Mouse (Mus musculus) left cerebral cortex, adult 2 months (tissue): ENCODE results near the gene Zfp568. TPM values are rescaled to one million over a fixed set of nuclear protein-coding genes. Genes with fewer than 3 reads are reported as not detected.

ENCODE experiments used
- DNase-seq, 2 experiments: peaks; one replicate each; pipeline ENCODE4 v3.0.0; 2021 to 2022; ENCODE audit warnings: low spot score in 2 of 2, mixed read lengths in 1 of 2; ENCODE audit errors: extremely low spot score in 1 of 2
- H3K27ac ChIP-seq: fragments of 200-600 bp; 2 replicates; pipeline ENCODE4 v1.8.1; 2022
- H3K4me3 ChIP-seq: fragments of 200-600 bp; 2 replicates; pipeline ENCODE4 v1.8.1; 2022
- CTCF ChIP-seq: fragments of 200-600 bp; IDR thresholded peaks from 2 replicates; pipeline ENCODE4 v1.8.1; 2022; ENCODE audit warnings: antibody characterized with exemption, mild to moderate bottlenecking, moderate library complexity
- intact Hi-C: fragments of 180-260 bp; cut with DNase I; formaldehyde crosslinking; loops from one replicate; pipeline ENCODE4 v1.15.1; 2025
- total RNA-seq, 2 experiments: library from RNA; stranded (reverse); gene quantifications; 2 replicates each; pipeline ENCODE4 v1.2.3; 2021

Zfp568 gene
- total RNA-seq, 2 experiments from 2014 or later: 3.6 to 3.9 TPM

- no peak for TF ChIP-seq CTCF
- DNase-seq: no peak
- intact Hi-C loops: no loop called here
- no peak overlapping the region for H3K27ac ChIP-seq
- H3K4me3 ChIP-seq: no peak overlapping the region
Observed at GRCm38 (mm10) chr7:30025358-30025757, 41.6 kb downstream of the Zfp568 start.

- no peak overlapping the region for H3K27ac ChIP-seq
- no peak overlapping the region for H3K4me3 ChIP-seq
- DNase-seq: no peak
- intact Hi-C loops: no loop called here
- no peak for TF ChIP-seq CTCF
Observed at GRCm38 (mm10) chr7:30027331-30027730, 43.6 kb downstream of the Zfp568 start.

GRCm38 (mm10) chr7:30028572-30028971, 44.8 kb downstream of the Zfp568 start:
- DNase-seq: no peak
- intact Hi-C loops: no loop called here
- no peak overlapping the region for H3K4me3 ChIP-seq
- H3K27ac ChIP-seq: no peak overlapping the region
- TF ChIP-seq CTCF: no peak

GRCm38 (mm10) chr7:30030677-30031076, 46.9 kb downstream of the Zfp568 start:
- DNase-seq: no peak
- no peak overlapping the region for H3K4me3 ChIP-seq
- intact Hi-C loops: no loop called here
- no peak for TF ChIP-seq CTCF
- H3K27ac ChIP-seq: no peak overlapping the region

GRCm38 (mm10) chr7:30031379-30031778, 47.6 kb downstream of the Zfp568 start:
- DNase-seq: no peak
- TF ChIP-seq CTCF: no peak
- Histone ChIP-seq H3K27ac (no peak overlapping the region), H3K4me3 (no peak overlapping the region)
- intact Hi-C loops: no loop called here

- intact Hi-C loops: no loop called here
- TF ChIP-seq CTCF: no peak
Observed at GRCm38 (mm10) chr7:30034331-30034730, 50.6 kb downstream of the Zfp568 start.

GRCm38 (mm10) chr7:30044354-30044753, 60.6 kb downstream of the Zfp568 start:
- intact Hi-C loops: no loop called here
- no peak for TF ChIP-seq CTCF
- Histone ChIP-seq H3K27ac (no peak overlapping the region), H3K4me3 (no peak overlapping the region)
- no peak for DNase-seq

More at GRCm38 (mm10) chr7:30034331-30034730, 50.6 kb downstream of the Zfp568 start:
- H3K4me3 ChIP-seq: no peak overlapping the region
- H3K27ac ChIP-seq: no peak overlapping the region
- DNase-seq: no peak

GRCm38 (mm10) chr7:30048126-30048525, 64.4 kb downstream of the Zfp568 start:
- no peak overlapping the region for H3K27ac ChIP-seq
- no peak for DNase-seq

GRCm38 (mm10) chr7:30050882-30051548, 67.3 kb downstream of the Zfp568 start, which contains the start of gene Zfp14:
Gene Zfp14 (minus strand): TSS chr7:30051380.
- no peak for TF ChIP-seq CTCF
- DNase-seq: peak; percentile 89 to 93
- peak within 1 kb of the TSS; percentile 78 for H3K27ac ChIP-seq
- H3K4me3 ChIP-seq: peak within 1 kb of the TSS; percentile 85
- intact Hi-C loops: loop anchor here (1.0 to 2.0 kb wide), 2 partner anchors 39 to 98 kb away; partner anchors contain the start of genes Gm26920 and Zfp566

More at GRCm38 (mm10) chr7:30048126-30048525, 64.4 kb downstream of the Zfp568 start:
- TF ChIP-seq CTCF: no peak
- no peak overlapping the region for H3K4me3 ChIP-seq
- intact Hi-C loops: no loop called here

GRCm38 (mm10) chr7:30053591-30053990, 69.8 kb downstream of the Zfp568 start:
- no peak for TF ChIP-seq CTCF
- no peak overlapping the region for H3K4me3 ChIP-seq
- H3K27ac ChIP-seq: peak overlapping the region; percentile 17; the same call in 1 of the 2 replicates
- no peak for DNase-seq
- intact Hi-C loops: no loop called here

GRCm38 (mm10) chr7:30060341-30060740, 76.6 kb downstream of the Zfp568 start:
- intact Hi-C loops: no loop called here
- TF ChIP-seq CTCF: no peak

GRCm38 (mm10) chr7:30062478-30062877, 78.7 kb downstream of the Zfp568 start:
- no peak overlapping the region for H3K27ac ChIP-seq
- DNase-seq: no peak
- H3K4me3 ChIP-seq: no peak overlapping the region
- TF ChIP-seq CTCF: peak; percentile 43
- intact Hi-C loops: no loop called here

More at GRCm38 (mm10) chr7:30060341-30060740, 76.6 kb downstream of the Zfp568 start:
- DNase-seq: no peak
- H3K27ac ChIP-seq: no peak overlapping the region
- H3K4me3 ChIP-seq: no peak overlapping the region

GRCm38 (mm10) chr7:30064622-30065021, 80.9 kb downstream of the Zfp568 start:
- DNase-seq: no peak
- peak; percentile 48 for TF ChIP-seq CTCF
- H3K27ac ChIP-seq: no peak overlapping the region
- intact Hi-C loops: no loop called here
- H3K4me3 ChIP-seq: no peak overlapping the region
